Mouse (Mus musculus): ENCODE data around the gene Pdcd1lg2.
A peak's percentile ranks its signal among the peaks of the same experiment; 100 is the strongest.
"Not testable (repeated sequence)": the region's sequence is repeated elsewhere in the genome, so short reads cannot be mapped to it uniquely, and the experiment has no call there.

Pdcd1lg2 gene

GRCm38 (mm10) chr19:29384412-29384811 lies 26.3 kb upstream of the Pdcd1lg2 start:
- DNase-seq = no peak

- no peak for DNase-seq
These were observed 25.7 kb upstream of the Pdcd1lg2 start for GRCm38 (mm10) chr19:29384994-29385393.

GRCm38 (mm10) chr19:29385822-29386221 lies 24.9 kb upstream of the Pdcd1lg2 start:
- no peak for DNase-seq

- DNase-seq = no peak
These were observed 21.9 kb upstream of the Pdcd1lg2 start for GRCm38 (mm10) chr19:29388818-29389217.

GRCm38 (mm10) chr19:29390483-29390882 lies 20.2 kb upstream of the Pdcd1lg2 start:
- DNase-seq = no peak

GRCm38 (mm10) chr19:29391279-29391678 lies 19.4 kb upstream of the Pdcd1lg2 start:
- no peak for DNase-seq

GRCm38 (mm10) chr19:29393333-29393732 lies 17.4 kb upstream of the Pdcd1lg2 start:
- no peak for DNase-seq

GRCm38 (mm10) chr19:29394721-29395120 lies 16.0 kb upstream of the Pdcd1lg2 start:
- DNase-seq = no peak

- no peak for DNase-seq
These were observed 14.4 kb upstream of the Pdcd1lg2 start for GRCm38 (mm10) chr19:29396353-29396752.

GRCm38 (mm10) chr19:29399786-29400185 lies 10.9 kb upstream of the Pdcd1lg2 start:
- DNase-seq = no peak

GRCm38 (mm10) chr19:29400466-29400865 lies 10.3 kb upstream of the Pdcd1lg2 start:
- DNase-seq = no peak

GRCm38 (mm10) chr19:29402621-29403020 lies 8.1 kb upstream of the Pdcd1lg2 start:
- no peak for DNase-seq

- DNase-seq = no peak
These were observed 7.5 kb upstream of the Pdcd1lg2 start for GRCm38 (mm10) chr19:29403251-29403650.

GRCm38 (mm10) chr19:29405388-29405787 lies 5.3 kb upstream of the Pdcd1lg2 start:
- DNase-seq = no peak

- DNase-seq = no peak
These were observed 4.4 kb upstream of the Pdcd1lg2 start for GRCm38 (mm10) chr19:29406042-29407017.

- no peak for DNase-seq
These were observed 2.0 kb downstream of the Pdcd1lg2 start for GRCm38 (mm10) chr19:29412476-29413420.

- DNase-seq = no peak
These were observed 3.8 kb downstream of the Pdcd1lg2 start for GRCm38 (mm10) chr19:29414513-29414912.

- not testable (repeated sequence) for DNase-seq
These were observed 4.2 kb downstream of the Pdcd1lg2 start for GRCm38 (mm10) chr19:29414917-29415316.

GRCm38 (mm10) chr19:29416393-29416902 lies 5.7 kb downstream of the Pdcd1lg2 start:
- no peak for DNase-seq

- no peak for DNase-seq
These were observed 6.5 kb downstream of the Pdcd1lg2 start for GRCm38 (mm10) chr19:29417188-29417587.

GRCm38 (mm10) chr19:29417894-29418293 lies 7.2 kb downstream of the Pdcd1lg2 start:
- no peak for DNase-seq

GRCm38 (mm10) chr19:29418661-29419115 lies 8.0 kb downstream of the Pdcd1lg2 start:
- DNase-seq = peak; percentile 8 to 9

- DNase-seq = no peak
These were observed 8.8 kb downstream of the Pdcd1lg2 start for GRCm38 (mm10) chr19:29419506-29419905.

Measured in kidney, adult 8-10 months (tissue).